In genomic region chr12:92179292-92179691, GRCm38 (mm10) we compare ENCODE assay signal across 16 mouse cellular contexts.
"Had no signal": no experiment of that assay in that cellular context is flagged by ENCODE, and none has a peak within 500 bp of the region (broad histone marks: within the 10 kb centered on the region; RNA-seq: fewer than 3 reads in every experiment).

No protein-coding gene starts in this region.

- H3K9ac ChIP-seq: lung, embryonic 14.5 days; midbrain, embryonic 13.5 days; neural tube, embryonic 12.5 days; stomach, embryonic 15.5 days had no signal

- ATAC-seq: midbrain, embryonic 13.5 days; midbrain, embryonic 16.5 days had no signal

- H3K27me3 ChIP-seq: megakaryocyte, embryonic 14.5 days; midbrain, embryonic 13.5 days; neural tube, embryonic 12.5 days; stomach, embryonic 15.5 days had no signal

- H3K36me3 ChIP-seq: midbrain, embryonic 13.5 days; neural tube, embryonic 12.5 days; stomach, embryonic 15.5 days had no signal

- H3K4me3 ChIP-seq: megakaryocyte, embryonic 14.5 days; midbrain, embryonic 13.5 days; neural tube, embryonic 12.5 days; stomach, embryonic 15.5 days had no signal

- H3K4me2 ChIP-seq: lung, embryonic 14.5 days; midbrain, embryonic 11.5 days; midbrain, embryonic 13.5 days; neural tube, embryonic 12.5 days; stomach, embryonic 15.5 days had no signal

- H3K4me1 ChIP-seq: megakaryocyte, embryonic 14.5 days; midbrain, embryonic 13.5 days; neural tube, embryonic 12.5 days; stomach, embryonic 15.5 days had no signal

- H3K27ac ChIP-seq: macrophage; midbrain, embryonic 13.5 days; neural tube, embryonic 12.5 days; stomach, embryonic 15.5 days; stomach, postnatal 0 days had no signal

- H3K9me3 ChIP-seq: megakaryocyte, embryonic 14.5 days; midbrain, embryonic 13.5 days; neural tube, embryonic 12.5 days; stomach, embryonic 15.5 days had no signal

- DNase-seq: lung, adult 18-20 months; lung, embryonic 14.5 days; lung, postnatal 14 days; lung, postnatal 36 days; right cerebral cortex, postnatal 14 days; thymus, adult 2 months; thymus, postnatal 25 days; thymus, postnatal 4 days had no signal
